Mouse (Mus musculus): ENCODE results near the gene Rbm14. TPM values are rescaled to one million over a fixed set of nuclear protein-coding genes. Genes with fewer than 3 reads are reported as not detected.

Rbm14 gene
- polyA plus RNA-seq, 1 experiment from 2014 or later, result 43.8 TPM

- Histone ChIP-seq H3K27ac (peak within 1 kb of the TSS; percentile 88), H3K4me1 (replicated peaks; ENCODE audit: insufficient read depth, low read length) (peaks cover 15% of the 10 kb centered on the region; the same call in 1 of the 2 replicates), H3K4me2 (ENCODE audit: low read length) (peak within 1 kb of the TSS; percentile 85), H3K27me3 (ENCODE audit: insufficient read depth, low read length) (no peaks in the 10 kb centered on the region), H3K36me3 (ENCODE audit: insufficient read depth, low read length) (peaks cover 10% of the 10 kb centered on the region; the same call in 1 of the 2 replicates), H3K9ac (ENCODE audit: low read depth, low read length) (peak within 1 kb of the TSS; percentile 69), H3K4me3 (replicated peaks; ENCODE audit: low read depth, low read length) (peak within 1 kb of the TSS; percentile 69), H3K9me3 (replicated peaks; ENCODE audit: low read length) (no peaks in the 10 kb centered on the region)
- ATAC-seq (replicated peaks; ENCODE audit: low FRiP score, low read depth) (peak; percentile 98), DNase-seq (ENCODE audit: low spot score) (peak; percentile 99)
- no peak for TF ChIP-seq CTCF (IDR thresholded peaks at IDR 0.05; ENCODE audit: low read depth)
- under 1% methylated on average over 31 of the region's 31 CpGs for WGBS
These were observed 17.5 kb downstream of the Rbm14 start, which contains the start of gene Rbm4 for GRCm38 (mm10) chr19:4793831-4794422. Gene Rbm4 (minus strand): TSS chr19:4793901.

- peaks cover 15% of the 10 kb centered on the region; the same call in 1 of the 2 replicates for H3K4me1 ChIP-seq (replicated peaks; ENCODE audit: insufficient read depth, low read length)
- no peaks in the 10 kb centered on the region for H3K27me3 ChIP-seq (ENCODE audit: insufficient read depth, low read length)
- peak overlapping the region; percentile 63 for H3K4me2 ChIP-seq (ENCODE audit: low read length)
- peak overlapping the region; percentile 69 for H3K9ac ChIP-seq (ENCODE audit: low read depth, low read length)
- H3K9me3 ChIP-seq (replicated peaks; ENCODE audit: low read length), result no peaks in the 10 kb centered on the region
- under 1% methylated on average over 16 of the region's 16 CpGs for WGBS
- no peak for TF ChIP-seq CTCF (IDR thresholded peaks at IDR 0.05; ENCODE audit: low read depth)
- peak; percentile 53; the same call in 1 of the 2 replicates for ATAC-seq (replicated peaks; ENCODE audit: low FRiP score, low read depth)
- peak overlapping the region; percentile 88 for H3K27ac ChIP-seq
- no peak for DNase-seq (ENCODE audit: low spot score)
- H3K4me3 ChIP-seq (replicated peaks; ENCODE audit: low read depth, low read length), result peak overlapping the region; percentile 69
- H3K36me3 ChIP-seq (ENCODE audit: insufficient read depth, low read length), result peaks cover 9% of the 10 kb centered on the region; the same call in 1 of the 2 replicates
These were observed 18.1 kb downstream of the Rbm14 start for GRCm38 (mm10) chr19:4793281-4793830.

- TF ChIP-seq CTCF (IDR thresholded peaks at IDR 0.05; ENCODE audit: low read depth), result no peak
- H3K36me3 ChIP-seq (ENCODE audit: insufficient read depth, low read length), result peaks cover 34% of the 10 kb centered on the region
- no peak overlapping the region for H3K9ac ChIP-seq (ENCODE audit: low read depth, low read length)
- H3K4me2 ChIP-seq (ENCODE audit: low read length), result no peak overlapping the region
- no peak overlapping the region for H3K27ac ChIP-seq
- H3K9me3 ChIP-seq (replicated peaks; ENCODE audit: low read length), result no peaks in the 10 kb centered on the region
- 86% methylated on average over 2 of the region's 2 CpGs for WGBS
- H3K27me3 ChIP-seq (ENCODE audit: insufficient read depth, low read length), result no peaks in the 10 kb centered on the region
- ATAC-seq (replicated peaks; ENCODE audit: low FRiP score, low read depth), result no peak
- H3K4me1 ChIP-seq (replicated peaks; ENCODE audit: insufficient read depth, low read length), result 0 out of 2 replicates have a peak, but pooled peaks cover 5% of the 10 kb centered on the region
- H3K4me3 ChIP-seq (replicated peaks; ENCODE audit: low read depth, low read length), result no peak overlapping the region
- DNase-seq (ENCODE audit: low spot score), result no peak
These were observed 25.1 kb downstream of the Rbm14 start for GRCm38 (mm10) chr19:4786313-4786712.

- no peak overlapping the region for H3K9ac ChIP-seq (ENCODE audit: low read depth, low read length)
- peaks cover 36% of the 10 kb centered on the region for H3K36me3 ChIP-seq (ENCODE audit: insufficient read depth, low read length)
- ATAC-seq (replicated peaks; ENCODE audit: low FRiP score, low read depth) (no peak), DNase-seq (ENCODE audit: low spot score) (no peak)
- H3K4me3 ChIP-seq (replicated peaks; ENCODE audit: low read depth, low read length), result no peak overlapping the region
- no peak overlapping the region for H3K4me2 ChIP-seq (ENCODE audit: low read length)
- TF ChIP-seq CTCF (IDR thresholded peaks at IDR 0.05; ENCODE audit: low read depth), result no peak
- H3K27ac ChIP-seq, result no peak overlapping the region
- 88% methylated on average over 7 of the region's 7 CpGs for WGBS
- no peaks in the 10 kb centered on the region for H3K4me1 ChIP-seq (replicated peaks; ENCODE audit: insufficient read depth, low read length)
- H3K9me3 ChIP-seq (replicated peaks; ENCODE audit: low read length), result no peaks in the 10 kb centered on the region
- H3K27me3 ChIP-seq (ENCODE audit: insufficient read depth, low read length), result no peaks in the 10 kb centered on the region
These were observed 26.2 kb downstream of the Rbm14 start for GRCm38 (mm10) chr19:4785206-4785605.

GRCm38 (mm10) chr19:4782891-4783290 is 28.5 kb downstream of the Rbm14 start:
- no peak for DNase-seq (ENCODE audit: low spot score)
- 89% methylated on average over 2 of the region's 2 CpGs for WGBS
- H3K4me1 ChIP-seq (replicated peaks; ENCODE audit: insufficient read depth, low read length), result no peaks in the 10 kb centered on the region
- H3K36me3 ChIP-seq (ENCODE audit: insufficient read depth, low read length), result peaks cover 40% of the 10 kb centered on the region
- H3K9ac ChIP-seq (ENCODE audit: low read depth, low read length), result no peak overlapping the region
- ATAC-seq (replicated peaks; ENCODE audit: low FRiP score, low read depth), result no peak
- H3K9me3 ChIP-seq (replicated peaks; ENCODE audit: low read length), result no peaks in the 10 kb centered on the region
- TF ChIP-seq CTCF (IDR thresholded peaks at IDR 0.05; ENCODE audit: low read depth), result no peak
- H3K4me2 ChIP-seq (ENCODE audit: low read length), result no peak overlapping the region
- no peak overlapping the region for H3K27ac ChIP-seq
- no peak overlapping the region for H3K4me3 ChIP-seq (replicated peaks; ENCODE audit: low read depth, low read length)
- no peaks in the 10 kb centered on the region for H3K27me3 ChIP-seq (ENCODE audit: insufficient read depth, low read length)

- Histone ChIP-seq H3K9ac (ENCODE audit: low read depth, low read length) (no peak overlapping the region), H3K4me1 (replicated peaks; ENCODE audit: insufficient read depth, low read length) (no peaks in the 10 kb centered on the region), H3K4me3 (replicated peaks; ENCODE audit: low read depth, low read length) (no peak overlapping the region), H3K4me2 (ENCODE audit: low read length) (no peak overlapping the region), H3K27ac (no peak overlapping the region), H3K36me3 (ENCODE audit: insufficient read depth, low read length) (peaks cover 29% of the 10 kb centered on the region), H3K9me3 (replicated peaks; ENCODE audit: low read length) (no peaks in the 10 kb centered on the region), H3K27me3 (ENCODE audit: insufficient read depth, low read length) (no peaks in the 10 kb centered on the region)
- WGBS, result 88% methylated on average over 3 of the region's 3 CpGs
- ATAC-seq (replicated peaks; ENCODE audit: low FRiP score, low read depth) (no peak), DNase-seq (ENCODE audit: low spot score) (no peak)
- TF ChIP-seq CTCF (IDR thresholded peaks at IDR 0.05; ENCODE audit: low read depth), result no peak
These were observed 38.6 kb downstream of the Rbm14 start for GRCm38 (mm10) chr19:4772785-4773184.
